Mouse (Mus musculus): Measurements from ENCODE around the gene Gm10226.
A peak's percentile ranks its signal among the peaks of the same experiment; 100 is the strongest.
"Not testable (repeated sequence)": the region's sequence is repeated elsewhere in the genome, so short reads cannot be mapped to it uniquely, and the experiment has no call there.

The Gm10226 gene

DNA sequence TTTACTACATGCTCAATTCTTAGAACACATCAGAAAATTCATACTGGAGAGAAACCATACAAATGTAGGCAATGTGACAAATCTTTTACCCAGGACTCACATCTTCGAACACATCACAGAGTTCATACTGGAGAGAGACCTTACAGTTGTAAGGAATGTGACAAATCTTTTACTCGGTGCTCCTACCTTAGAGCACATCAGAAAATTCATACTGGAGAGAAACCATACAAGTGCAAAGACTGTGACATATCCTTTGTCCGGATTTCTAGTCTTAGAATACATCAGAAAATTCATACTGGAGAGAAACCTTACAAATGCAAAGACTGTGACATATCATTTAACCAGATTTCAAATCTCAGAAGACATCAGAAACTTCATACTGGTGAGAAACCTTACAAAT, at the start of gene Gm10226:
Gene Gm10226 (plus strand): TSS at position 301 of the 400 bp plus-strand sequence.
- DNase-seq (ENCODE audit: low read depth): no peak

DNA sequence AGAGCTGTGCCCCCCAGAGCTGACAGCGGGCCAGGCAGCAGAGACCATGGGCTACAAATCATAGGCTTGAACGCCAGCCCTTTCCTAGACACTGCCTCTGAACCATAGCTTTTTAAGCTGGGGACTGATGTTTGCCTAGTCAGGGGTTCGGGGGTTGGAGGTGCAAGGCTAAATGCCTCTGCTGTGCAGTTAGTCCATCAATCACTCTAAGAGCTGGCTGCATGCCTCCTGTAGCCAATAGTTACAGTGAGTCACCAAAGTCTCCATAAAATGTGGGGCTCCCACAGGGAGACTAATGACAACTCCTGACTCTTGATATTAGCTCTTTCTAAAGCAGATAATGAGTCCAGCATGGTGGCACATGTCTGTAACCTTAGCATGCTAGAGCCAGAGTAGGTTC, 42.9 kb upstream of the Gm10226 start:
- no peak for DNase-seq (ENCODE audit: low read depth)

DNA sequence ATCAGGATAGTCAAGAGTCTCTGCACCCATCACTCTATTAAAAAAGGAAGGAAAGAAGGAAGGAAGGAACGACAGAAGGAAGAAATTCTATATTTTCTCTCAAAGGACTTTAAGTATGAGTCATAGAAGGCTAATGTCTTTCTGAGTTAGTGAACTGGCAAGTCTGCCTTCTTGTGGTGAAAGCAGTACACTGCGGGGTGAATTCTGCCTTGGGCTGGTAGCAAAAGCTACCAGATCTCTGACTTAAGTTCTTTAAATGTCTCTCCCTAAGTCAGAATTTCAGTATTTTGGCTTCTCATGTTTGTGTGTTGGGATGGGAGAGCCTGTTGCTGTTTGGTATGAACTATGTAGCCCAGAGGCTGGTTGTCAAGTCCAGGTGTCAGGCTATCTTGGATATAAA, 41.7 kb upstream of the Gm10226 start:
- peak; percentile 82 for DNase-seq (ENCODE audit: low read depth)

DNA sequence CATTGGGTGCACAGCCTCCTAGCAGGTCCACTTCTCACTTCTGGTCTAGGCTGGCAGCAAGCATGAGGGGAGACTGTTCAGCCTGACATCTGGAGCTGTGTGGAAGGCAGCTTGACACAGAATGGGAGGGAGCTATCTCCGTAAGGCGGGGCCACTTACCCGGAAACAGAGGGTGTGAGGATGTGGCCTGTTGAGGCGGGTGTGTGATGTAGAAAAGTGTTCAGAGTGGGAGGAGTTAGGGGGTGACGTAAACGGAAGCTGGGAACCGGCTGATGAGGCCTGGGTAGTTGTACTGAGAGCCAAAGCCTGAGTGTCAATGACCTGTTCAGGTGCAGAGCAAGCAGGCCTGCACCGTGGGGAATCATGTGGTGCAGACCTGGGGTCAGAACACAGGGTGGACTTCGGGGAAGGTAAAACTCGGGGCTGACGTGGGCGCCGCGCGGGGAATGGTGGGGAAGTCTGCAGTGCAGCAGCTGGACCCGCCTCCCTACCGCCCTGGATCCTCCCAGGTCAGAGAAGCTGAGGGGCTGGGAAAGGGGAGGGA, 41.2 kb upstream of the Gm10226 start, which contains the start of gene Zfp983:
Gene Zfp983 (plus strand): TSS at position 261 of the 544 bp plus-strand sequence.
- peak; percentile 97 for DNase-seq (ENCODE audit: low read depth)

DNA sequence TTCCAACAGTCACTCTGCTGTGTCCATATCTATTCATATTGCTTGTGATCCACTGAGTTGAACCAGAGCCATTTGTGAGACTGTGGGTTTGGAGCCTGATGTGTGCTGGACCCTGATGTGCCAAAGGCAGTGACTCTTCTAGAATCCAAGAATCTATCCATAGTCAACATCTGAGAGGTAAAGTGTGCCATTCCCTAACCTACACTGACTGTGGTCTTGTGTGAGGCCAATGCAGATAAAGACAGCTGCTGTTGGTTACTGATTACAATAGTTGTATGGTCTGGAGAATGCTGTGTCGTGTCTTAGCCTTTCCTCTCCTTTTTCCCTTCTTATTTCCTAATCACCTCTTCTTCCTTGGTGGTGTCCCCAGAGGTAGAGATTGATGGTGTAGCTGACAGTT, 12.8 kb upstream of the Gm10226 start:
- not testable (repeated sequence) for DNase-seq (ENCODE audit: low read depth)

DNA sequence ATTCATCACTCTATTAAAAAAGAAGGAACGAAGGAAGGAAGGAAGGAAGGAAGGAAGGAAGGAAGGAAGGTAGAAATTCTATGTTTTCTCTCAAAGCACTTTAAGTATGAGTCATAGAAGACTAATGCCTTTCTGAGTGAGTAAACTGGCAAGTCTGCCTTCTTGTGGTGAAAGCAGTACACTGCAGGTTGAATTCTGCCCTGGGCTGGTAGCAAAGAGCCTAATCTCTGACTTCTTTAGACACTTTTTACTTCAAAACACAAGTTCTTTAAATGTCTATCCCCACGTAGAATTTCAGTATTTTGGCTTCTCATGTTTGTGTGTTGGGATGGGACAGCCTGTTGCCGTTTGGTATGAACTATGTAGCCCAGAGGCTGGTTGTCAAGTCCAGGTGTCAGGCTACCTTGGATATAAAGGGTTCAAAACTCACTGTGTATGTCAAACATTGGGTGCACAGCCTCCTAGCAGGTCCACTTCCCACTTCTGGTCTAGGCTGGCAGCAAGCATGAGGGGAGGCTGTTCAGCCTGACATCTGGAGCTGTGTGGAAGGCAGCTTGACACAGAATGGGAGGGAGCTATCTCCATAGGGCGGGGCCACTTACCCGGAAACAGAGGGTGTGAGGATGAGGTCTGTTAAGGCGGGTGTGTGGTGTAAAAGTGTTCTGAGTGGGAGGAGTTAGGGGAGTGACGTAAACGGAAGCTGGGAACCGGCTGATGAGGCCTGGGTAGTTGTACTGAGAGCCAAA, 12.2 kb upstream of the Gm10226 start:
- peak; percentile 98 for DNase-seq (ENCODE audit: low read depth)

DNA sequence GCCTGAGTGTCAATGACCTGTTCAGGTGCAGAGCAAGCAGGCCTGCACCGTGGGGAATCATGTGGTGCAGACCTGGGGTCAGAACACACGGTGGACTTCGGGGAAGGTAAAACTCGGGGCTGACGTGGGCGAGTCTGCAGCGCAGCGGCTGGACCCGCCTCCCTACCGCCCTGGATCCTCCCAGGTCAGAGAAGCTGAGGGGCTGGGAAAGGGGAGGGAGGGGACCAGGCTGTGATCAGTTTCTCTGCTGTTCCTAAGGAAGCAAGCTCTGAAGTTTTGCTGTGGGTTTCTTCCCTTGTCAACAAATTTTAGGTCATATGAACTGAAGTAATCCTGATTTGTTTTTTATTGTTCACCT, 11.7 kb upstream of the Gm10226 start:
- not testable (repeated sequence) for DNase-seq (ENCODE audit: low read depth)

DNA sequence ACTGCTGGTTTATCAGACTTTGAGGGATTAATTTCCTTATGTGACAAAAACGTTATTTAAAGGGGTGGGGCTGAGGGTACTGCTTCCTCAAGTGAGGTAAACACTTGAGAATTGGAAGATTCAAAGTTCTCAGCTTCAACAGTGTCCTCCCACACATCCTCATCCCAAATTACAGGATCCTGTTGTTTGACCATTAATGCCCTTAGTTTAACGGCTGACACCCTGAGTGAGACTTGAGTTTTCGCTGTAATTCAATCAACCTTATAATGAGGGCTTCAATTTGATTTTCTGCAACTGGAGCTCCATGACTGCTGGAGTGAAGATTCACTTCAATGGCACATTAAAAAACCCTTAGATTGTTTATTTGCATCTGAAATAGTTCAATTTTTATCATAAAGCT, 1.7 kb downstream of the Gm10226 start:
- no peak for DNase-seq (ENCODE audit: low read depth)

DNA sequence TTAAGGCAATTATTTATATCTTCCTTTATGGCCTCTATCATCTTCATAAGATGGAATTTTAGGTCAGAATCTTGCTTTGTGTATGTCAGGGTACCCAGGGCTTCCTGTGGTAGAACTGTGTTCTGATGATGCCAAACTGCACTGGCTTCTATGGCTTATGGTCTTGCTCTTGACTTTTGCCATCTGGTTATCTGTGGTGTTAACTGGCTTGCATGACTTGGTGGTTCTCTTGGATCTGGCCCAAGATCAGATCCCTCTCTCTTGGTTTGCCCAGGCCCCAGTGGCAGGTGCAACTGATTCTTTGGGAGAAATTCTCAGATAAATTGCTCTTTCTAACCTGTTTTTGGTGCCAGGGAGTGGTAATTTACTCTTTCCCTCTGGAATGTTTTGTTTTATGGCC, 4.4 kb downstream of the Gm10226 start:
- DNase-seq (ENCODE audit: low read depth): no peak

DNA sequence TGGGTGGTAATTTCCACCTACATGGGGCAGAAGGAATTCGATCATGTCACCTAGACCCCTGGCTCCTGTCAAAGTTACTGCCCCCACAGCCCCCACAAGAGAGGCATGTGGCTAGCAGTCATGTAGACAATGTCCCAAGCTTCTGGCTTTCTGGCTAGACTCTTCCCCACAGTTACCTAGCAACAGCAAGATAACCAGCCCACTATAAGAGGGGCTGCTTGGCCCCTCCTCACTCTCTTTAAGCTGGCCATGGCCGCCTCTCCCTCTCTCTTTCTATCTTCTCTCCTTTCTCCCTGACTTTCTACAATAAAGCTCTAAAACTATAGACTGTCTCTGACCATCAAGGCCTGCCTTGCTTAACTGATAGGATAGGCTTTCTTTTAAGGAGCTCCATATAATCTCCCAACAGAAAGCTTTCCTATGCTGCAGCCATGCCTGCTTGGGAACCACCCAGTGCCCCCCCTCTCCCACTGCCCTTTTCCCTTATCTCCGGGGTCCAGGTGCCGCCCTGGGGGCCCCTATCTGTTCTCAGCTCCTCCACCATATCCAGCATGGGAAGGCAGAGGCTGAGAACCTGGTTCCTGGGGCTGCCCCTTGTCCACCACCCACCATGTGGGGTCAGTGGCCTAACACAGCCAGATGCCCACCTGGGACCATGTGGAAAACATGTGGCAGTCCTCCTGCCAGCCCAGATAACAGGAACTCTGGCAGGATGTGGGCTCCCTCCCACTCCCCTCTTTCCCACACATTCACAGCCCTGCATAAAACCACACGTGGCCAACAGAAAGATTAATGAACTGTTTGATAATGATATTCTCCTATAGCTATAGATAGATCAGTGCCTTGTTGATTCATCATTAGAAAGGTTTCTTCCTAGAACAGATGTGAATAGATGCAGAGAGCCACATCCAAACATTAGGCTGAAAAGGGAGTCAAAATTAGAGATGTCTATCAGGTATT, 10.9 kb downstream of the Gm10226 start:
- DNase-seq (ENCODE audit: low read depth): no peak

DNA sequence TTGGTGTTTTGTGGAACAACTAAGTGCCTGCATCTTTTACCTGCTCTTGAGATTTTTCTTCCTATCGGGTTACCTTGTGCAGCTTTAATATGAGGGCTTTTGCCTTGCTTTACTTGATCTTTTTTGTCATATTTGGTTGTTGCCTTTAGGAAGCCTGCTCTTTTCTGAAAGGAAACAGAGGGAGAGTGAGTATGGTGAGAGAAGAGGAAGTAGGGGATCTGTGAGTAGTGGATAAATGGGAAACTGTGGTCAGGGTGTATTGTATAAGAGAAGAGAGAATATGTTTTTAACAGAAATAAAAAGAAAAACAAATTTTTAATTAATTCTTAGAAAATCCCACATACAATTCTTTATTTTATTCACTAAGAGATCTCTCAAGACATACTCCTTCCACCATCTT, 11.8 kb downstream of the Gm10226 start:
- DNase-seq (ENCODE audit: low read depth): no peak

DNA sequence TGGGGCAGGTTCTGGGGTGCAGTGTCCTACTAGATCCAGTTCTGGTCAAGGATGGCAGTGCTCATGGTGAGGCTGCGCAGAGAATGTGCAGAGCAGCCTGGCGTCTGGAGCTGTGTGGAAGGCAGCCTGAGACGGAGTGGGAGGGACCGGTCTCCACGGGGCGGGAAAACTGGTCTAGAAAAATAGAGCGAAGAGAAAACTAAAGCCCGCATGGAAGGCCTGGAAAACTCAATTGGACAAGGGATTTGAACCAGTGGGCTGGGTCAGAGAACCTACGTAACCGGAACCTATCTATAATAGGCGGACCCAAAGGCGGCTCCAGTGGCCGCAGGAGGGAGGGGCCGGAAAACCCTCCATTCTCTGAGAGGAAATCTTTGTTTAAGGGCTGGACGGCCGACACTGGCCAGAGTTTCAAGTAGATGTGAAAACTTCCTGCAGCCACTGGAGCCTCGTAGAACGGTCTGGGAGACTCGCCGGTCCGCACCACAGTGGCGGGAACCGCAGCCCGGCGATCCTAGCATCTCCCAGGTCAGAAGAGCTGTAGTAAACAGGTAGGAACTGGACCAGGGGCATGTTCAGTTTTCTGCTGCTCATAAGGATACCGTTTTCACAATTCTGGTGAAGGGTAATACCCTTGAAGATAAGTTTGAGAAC, 15.8 kb downstream of the Gm10226 start, which contains the start of gene Zfp760:
Gene Zfp760 (plus strand): TSS at position 399 of the 654 bp plus-strand sequence.
- peak; percentile 68 for DNase-seq (ENCODE audit: low read depth)

DNA sequence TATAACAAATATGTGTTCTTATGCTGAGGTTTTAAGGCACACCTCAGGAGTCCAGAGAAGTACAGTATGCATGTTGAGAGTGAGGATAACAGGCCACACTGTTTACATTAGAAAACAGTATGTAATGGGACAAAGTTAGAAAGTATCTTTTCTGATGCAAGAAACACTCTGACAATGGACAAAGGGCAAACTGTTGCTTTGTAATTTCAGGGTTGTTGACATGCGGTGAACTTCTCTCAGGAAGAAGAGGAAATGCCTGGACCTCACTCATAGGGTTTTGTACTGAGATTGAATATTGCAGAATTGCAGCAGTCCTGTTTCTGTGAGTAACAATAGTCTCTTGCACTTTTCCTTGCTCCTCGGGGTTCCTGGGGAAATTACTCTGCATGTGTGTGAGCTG, 16.7 kb downstream of the Gm10226 start:
- peak; percentile 9 for DNase-seq (ENCODE audit: low read depth)

DNA sequence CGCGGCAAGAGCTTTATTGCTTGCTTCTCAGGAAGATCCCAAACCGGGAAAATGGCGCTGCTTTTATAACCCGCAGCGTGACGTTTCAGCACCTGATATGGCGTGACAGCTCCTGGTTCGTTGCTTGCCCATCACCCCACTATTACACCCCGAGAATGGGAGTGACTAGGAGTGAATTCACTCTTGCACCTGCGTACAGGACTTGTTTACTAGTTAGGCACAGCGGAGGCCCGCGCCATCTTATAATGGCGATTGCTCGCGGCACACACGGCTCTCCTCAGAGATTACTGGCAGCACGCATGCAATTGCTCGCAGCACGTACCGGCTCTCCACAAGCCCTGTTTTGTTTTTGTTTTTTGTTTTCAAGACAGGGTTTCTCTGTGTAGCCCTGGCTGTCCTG, 38.8 kb downstream of the Gm10226 start, which contains the start of gene Zfp229:
Gene Zfp229 (plus strand): TSS at position 301 of the 400 bp plus-strand sequence.
- not testable (repeated sequence) for DNase-seq (ENCODE audit: low read depth)

DNA sequence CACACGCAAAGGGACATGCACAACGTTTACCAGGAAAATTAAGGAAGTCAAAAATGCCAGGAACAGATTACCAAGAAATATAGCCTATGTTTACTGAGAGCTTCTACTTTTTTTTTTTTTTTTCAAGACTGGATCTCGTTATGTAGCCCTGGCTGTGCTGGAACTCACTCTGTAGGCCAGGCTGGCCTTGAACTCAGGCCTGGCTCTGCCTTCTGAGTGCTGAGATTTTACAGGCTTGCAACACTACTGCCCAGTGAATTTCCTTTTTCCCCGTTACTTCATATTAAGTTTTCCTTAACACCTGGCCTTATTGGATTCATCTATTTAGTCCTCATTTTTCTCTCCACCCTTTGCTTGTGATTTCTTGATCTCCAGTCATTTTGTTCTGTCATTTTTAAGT, 41.4 kb downstream of the Gm10226 start:
- DNase-seq (ENCODE audit: low read depth): no peak

DNA sequence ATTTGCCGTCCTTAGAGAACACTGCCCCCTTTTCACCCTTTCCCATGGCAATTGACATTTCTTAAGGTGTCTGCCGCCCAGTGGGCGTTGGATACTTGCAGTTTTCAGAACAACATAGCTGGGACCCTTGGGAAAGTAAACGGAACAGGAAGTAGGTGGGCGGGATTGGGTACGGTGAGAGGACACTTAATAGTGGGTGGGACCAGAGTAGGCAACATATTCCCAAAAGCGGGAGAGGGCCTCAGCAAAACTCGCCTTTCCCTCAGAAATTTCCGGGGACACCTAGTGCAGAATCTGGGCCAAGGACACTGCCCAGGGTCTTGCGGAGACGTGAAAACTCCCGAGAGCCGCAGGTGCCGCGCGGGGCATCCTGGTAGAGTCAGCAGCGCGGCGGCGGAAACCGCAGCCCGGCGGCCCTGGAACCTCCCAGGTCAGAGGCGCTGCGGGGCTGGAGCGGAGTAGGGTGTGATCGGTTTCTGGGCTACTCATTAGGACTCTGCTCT, 41.9 kb downstream of the Gm10226 start:
- DNase-seq (ENCODE audit: low read depth): peak; percentile 55
